Mouse (Mus musculus) heart, embryonic 12.5 days (tissue): ENCODE data around the gene Acvr1b. TPM values are rescaled to one million over a fixed set of nuclear protein-coding genes. Genes with fewer than 3 reads are reported as not detected.

Experiments
- ATAC-seq: fragments of 200-750 bp; cut with Nextera tagmentation; 2 replicates; pipeline ENCODE4 v1.8.0; 2017; ENCODE audit warnings: moderate TSS enrichment, moderate library complexity; ENCODE audit not compliant: insufficient number of reproducible peaks, low FRiP score
- H3K27ac ChIP-seq: fragments of 300-500 bp; sonication (generic); 2 replicates; pipeline ENCODE4 v1.5.1; 2016; ENCODE audit warnings: mild to moderate bottlenecking, moderate library complexity; ENCODE audit not compliant: poor library complexity, severe bottlenecking
- H3K27me3 ChIP-seq: fragments of 300-500 bp; sonication (generic); replicated peaks from 2 replicates; pipeline ENCODE4 v1.6.1; 2016; ENCODE audit warnings: mild to moderate bottlenecking, moderate library complexity
- H3K36me3 ChIP-seq: fragments of 300-500 bp; sonication (generic); 2 replicates; pipeline ENCODE4 v1.6.1; 2016; ENCODE audit warnings: mild to moderate bottlenecking, moderate library complexity
- H3K4me1 ChIP-seq: fragments of 300-500 bp; sonication (generic); replicated peaks from 2 replicates; pipeline ENCODE4 v1.6.1; 2016; ENCODE audit warnings: mild to moderate bottlenecking
- H3K4me2 ChIP-seq: fragments of 300-500 bp; sonication (generic); 2 replicates; pipeline ENCODE4 v1.6.1; 2016; ENCODE audit warnings: mild to moderate bottlenecking, moderate library complexity
- H3K4me3 ChIP-seq: fragments of 300-500 bp; sonication (generic); 2 replicates; pipeline ENCODE4 v1.5.1; 2016; ENCODE audit warnings: mild to moderate bottlenecking
- H3K9ac ChIP-seq: fragments of 300-500 bp; sonication (generic); 2 replicates; pipeline ENCODE4 v1.6.1; 2016; ENCODE audit warnings: mild to moderate bottlenecking, moderate library complexity
- H3K9me3 ChIP-seq: fragments of 300-500 bp; sonication (generic); replicated peaks from 2 replicates; pipeline ENCODE4 v1.6.1; 2016; ENCODE audit warnings: mild to moderate bottlenecking, moderate library complexity
- WGBS: fragments of 180-500 bp; shearing (Covaris S2); methylation state at CpG from one replicate; pipeline ENCODE4 v1.1.7; 2016; 5-methylcytosine and 5-hydroxymethylcytosine counted together
- polyA plus RNA-seq: library from polyadenylated mRNA; unstranded; fragments of >200 nt; fragmentation: Nextera tagmentation; extraction: Ambion mirVana; gene quantifications from 2 replicates; pipeline ENCODE4 v1.2.1, GENCODE M21; 2016

Acvr1b gene
- polyA plus RNA-seq, 1 experiment from 2014 or later: 6.8 TPM

DNA sequence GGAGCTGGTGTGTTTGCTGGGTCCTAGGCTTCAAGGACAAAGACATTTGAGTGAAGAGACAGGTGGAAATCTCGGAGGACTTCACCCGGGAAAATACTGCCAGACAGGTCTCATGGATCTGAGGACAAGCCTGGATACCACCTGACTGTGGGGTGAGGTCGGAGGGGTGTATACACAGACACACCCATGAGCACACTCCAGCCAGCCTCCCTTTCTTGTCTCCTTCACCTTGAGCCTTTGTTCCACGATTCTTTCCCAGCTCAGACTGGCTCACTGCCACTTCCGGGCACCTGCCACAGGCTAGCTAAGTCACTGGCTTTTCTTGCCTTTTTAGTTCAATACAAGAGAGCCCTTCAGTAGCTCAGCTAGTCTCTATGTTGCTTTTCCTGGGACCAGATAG, 9.6 kb upstream of the Acvr1b start:
- Histone ChIP-seq H3K27me3 (0 out of 2 replicates have a peak, but pooled peaks cover 5% of the 10 kb centered on the region), H3K4me1 (peaks cover 41% of the 10 kb centered on the region), H3K4me2 (no peak overlapping the region), H3K27ac (no peak overlapping the region), H3K9me3 (no peaks in the 10 kb centered on the region), H3K4me3 (no peak overlapping the region), H3K36me3 (no peaks in the 10 kb centered on the region), H3K9ac (no peak overlapping the region; the same call in 1 of the 2 replicates)
- ATAC-seq: no peak
- WGBS: 52% methylated on average over 5 of the region's 5 CpGs

GRCm38 (mm10) chr15:101165658-101166437, 8.0 kb upstream of the Acvr1b start:
- H3K9ac ChIP-seq: peak overlapping the region; percentile 22; the same call in 1 of the 2 replicates
- H3K4me2 ChIP-seq: no peak overlapping the region
- WGBS: 55% methylated on average over 16 of the region's 16 CpGs
- H3K36me3 ChIP-seq: no peaks in the 10 kb centered on the region
- H3K9me3 ChIP-seq: no peaks in the 10 kb centered on the region
- no peak for ATAC-seq
- H3K4me1 ChIP-seq: peaks cover 32% of the 10 kb centered on the region
- no peak overlapping the region for H3K4me3 ChIP-seq
- H3K27ac ChIP-seq: no peak overlapping the region
- 0 out of 2 replicates have a peak, but pooled peaks cover 5% of the 10 kb centered on the region for H3K27me3 ChIP-seq

GRCm38 (mm10) chr15:101167553-101167952, 6.3 kb upstream of the Acvr1b start:
- H3K4me3 ChIP-seq: no peak overlapping the region
- H3K27ac ChIP-seq: no peak overlapping the region
- WGBS: 65% methylated on average over 11 of the region's 11 CpGs
- no peak overlapping the region for H3K4me2 ChIP-seq
- H3K4me1 ChIP-seq: peaks cover 29% of the 10 kb centered on the region
- 0 out of 2 replicates have a peak, but pooled peaks cover 5% of the 10 kb centered on the region for H3K27me3 ChIP-seq
- H3K9ac ChIP-seq: no peak overlapping the region
- ATAC-seq: no peak
- no peaks in the 10 kb centered on the region for H3K36me3 ChIP-seq
- H3K9me3 ChIP-seq: no peaks in the 10 kb centered on the region

GRCm38 (mm10) chr15:101169910-101170309, 4.0 kb upstream of the Acvr1b start:
- H3K4me3 ChIP-seq: no peak overlapping the region
- 68% methylated on average over 5 of the region's 5 CpGs for WGBS
- H3K4me2 ChIP-seq: no peak overlapping the region
- no peaks in the 10 kb centered on the region for H3K9me3 ChIP-seq
- H3K9ac ChIP-seq: no peak overlapping the region
- H3K36me3 ChIP-seq: no peaks in the 10 kb centered on the region
- H3K27me3 ChIP-seq: 0 out of 2 replicates have a peak, but pooled peaks cover 5% of the 10 kb centered on the region
- peaks cover 14% of the 10 kb centered on the region for H3K4me1 ChIP-seq
- ATAC-seq: no peak
- H3K27ac ChIP-seq: no peak overlapping the region

DNA sequence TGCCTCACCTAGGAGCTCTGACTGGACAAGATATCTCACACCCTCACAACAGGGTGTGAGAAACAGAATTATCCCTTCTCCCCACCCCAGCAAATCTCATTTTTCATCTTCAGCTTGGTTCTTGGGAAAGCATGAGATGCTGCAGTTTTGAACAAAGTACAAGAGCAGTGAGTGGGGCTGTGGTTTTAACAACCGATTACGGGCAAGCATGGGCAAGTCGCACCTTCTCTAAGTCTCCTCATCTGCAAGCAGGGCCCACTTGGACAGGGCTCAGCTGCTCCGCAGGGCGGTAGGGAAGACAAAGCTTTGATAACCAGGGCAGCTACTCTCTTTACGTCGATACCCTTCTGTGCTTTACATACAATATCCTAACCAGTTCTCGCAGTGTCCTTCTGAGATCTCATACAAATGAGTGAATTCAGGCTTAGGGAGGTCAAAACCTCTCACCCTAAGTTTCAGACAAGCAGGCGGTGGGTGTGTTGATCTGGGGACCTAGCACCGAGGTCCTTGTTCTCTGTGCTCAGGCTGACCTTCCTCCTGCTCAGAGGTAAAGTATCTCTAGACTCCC, 3.4 kb upstream of the Acvr1b start:
- H3K9me3 ChIP-seq: no peaks in the 10 kb centered on the region
- no peak overlapping the region for H3K9ac ChIP-seq
- H3K27ac ChIP-seq: no peak overlapping the region
- H3K4me2 ChIP-seq: no peak overlapping the region
- H3K27me3 ChIP-seq: 0 out of 2 replicates have a peak, but pooled peaks cover 5% of the 10 kb centered on the region
- H3K36me3 ChIP-seq: no peaks in the 10 kb centered on the region
- 70% methylated on average over 10 of the region's 10 CpGs for WGBS
- ATAC-seq: no peak
- peaks cover 20% of the 10 kb centered on the region for H3K4me1 ChIP-seq
- no peak overlapping the region for H3K4me3 ChIP-seq

- H3K4me2 ChIP-seq: no peak overlapping the region
- 75% methylated on average over 4 of the region's 4 CpGs for WGBS
- H3K36me3 ChIP-seq: no peaks in the 10 kb centered on the region
- ATAC-seq: no peak
- H3K27me3 ChIP-seq: 0 out of 2 replicates have a peak, but pooled peaks cover 2% of the 10 kb centered on the region
- no peak overlapping the region for H3K4me3 ChIP-seq
- peaks cover 21% of the 10 kb centered on the region for H3K4me1 ChIP-seq
- H3K9ac ChIP-seq: no peak overlapping the region
- H3K27ac ChIP-seq: no peak overlapping the region
- H3K9me3 ChIP-seq: no peaks in the 10 kb centered on the region
These were observed 2.6 kb upstream of the Acvr1b start for GRCm38 (mm10) chr15:101171272-101171671.

GRCm38 (mm10) chr15:101172016-101172415, 1.9 kb upstream of the Acvr1b start:
- Histone ChIP-seq H3K9me3 (no peaks in the 10 kb centered on the region), H3K27me3 (0 out of 2 replicates have a peak, but pooled peaks cover 2% of the 10 kb centered on the region), H3K4me1 (peaks cover 29% of the 10 kb centered on the region), H3K4me2 (no peak overlapping the region), H3K9ac (no peak overlapping the region), H3K27ac (no peak overlapping the region), H3K4me3 (no peak overlapping the region), H3K36me3 (no peaks in the 10 kb centered on the region)
- no peak for ATAC-seq
- 89% methylated on average over 2 of the region's 2 CpGs for WGBS

DNA sequence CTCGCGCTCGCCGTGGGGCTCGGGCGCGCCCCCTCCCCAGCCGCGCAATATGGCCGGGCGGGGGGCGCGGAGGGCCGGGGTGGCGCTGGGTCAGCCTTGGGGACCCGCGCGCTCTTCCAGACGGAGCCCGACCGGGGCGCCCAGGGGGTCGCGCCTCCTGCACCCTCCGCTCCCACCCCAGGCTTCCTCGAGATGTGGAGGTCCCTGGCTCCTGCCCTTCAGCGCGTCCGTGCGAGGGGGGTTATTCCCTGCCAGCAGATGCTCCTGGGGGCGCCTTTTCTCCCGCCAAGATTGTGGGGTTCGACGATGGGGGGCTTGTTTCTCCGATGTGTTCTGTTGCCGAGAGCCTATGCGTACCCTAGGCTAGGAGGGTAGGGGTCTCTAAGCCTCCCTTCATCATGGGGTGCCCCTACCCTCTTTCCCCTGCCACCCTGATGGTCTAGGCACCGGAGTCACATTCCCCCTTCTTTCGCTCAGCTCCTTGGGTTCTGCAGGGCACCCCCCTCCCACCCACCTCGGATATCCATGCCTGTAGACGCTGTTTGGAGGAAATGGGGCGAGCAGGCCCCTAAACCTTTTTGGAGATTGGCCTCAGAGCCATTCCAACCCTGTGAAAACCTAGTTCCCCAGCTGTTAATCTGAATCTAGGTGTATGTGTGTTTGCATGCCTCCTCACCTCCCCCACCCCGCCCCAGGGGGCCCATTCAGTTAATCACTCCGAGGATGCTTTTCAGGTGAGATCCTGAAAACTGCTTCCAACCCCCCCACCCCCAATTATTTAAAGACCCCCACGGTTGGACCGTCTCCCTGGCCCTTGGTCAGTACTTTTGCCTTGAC, 645 bp downstream of the Acvr1b start:
- Histone ChIP-seq H3K27me3 (no peaks in the 10 kb centered on the region), H3K36me3 (no peaks in the 10 kb centered on the region), H3K4me3 (peak overlapping the region; percentile 94), H3K4me2 (peak overlapping the region; percentile 98), H3K9ac (peak overlapping the region; percentile 98), H3K4me1 (peaks cover 54% of the 10 kb centered on the region), H3K9me3 (no peaks in the 10 kb centered on the region), H3K27ac (peak overlapping the region; percentile 58)
- WGBS: 1% methylated on average over 26 of the region's 46 CpGs
- peak; percentile 9 for ATAC-seq

- Histone ChIP-seq H3K36me3 (no peaks in the 10 kb centered on the region), H3K4me3 (peak overlapping the region; percentile 94), H3K27me3 (no peaks in the 10 kb centered on the region), H3K4me2 (peak overlapping the region; percentile 98), H3K9ac (peak overlapping the region; percentile 98), H3K9me3 (no peaks in the 10 kb centered on the region), H3K27ac (no peak overlapping the region), H3K4me1 (peaks cover 57% of the 10 kb centered on the region)
- whole genome bisulfite sequencing: 14% methylated on average over 5 of the region's 5 CpGs
- ATAC-seq: no peak
These were observed 1.2 kb downstream of the Acvr1b start for GRCm38 (mm10) chr15:101175131-101175460.

GRCm38 (mm10) chr15:101175613-101176283, 1.9 kb downstream of the Acvr1b start:
- ATAC-seq: no peak
- H3K36me3 ChIP-seq: no peaks in the 10 kb centered on the region
- WGBS: 25% methylated on average over 17 of the region's 17 CpGs
- H3K4me3 ChIP-seq: peak overlapping the region; percentile 94
- peak overlapping the region; percentile 98 for H3K4me2 ChIP-seq
- H3K27me3 ChIP-seq: no peaks in the 10 kb centered on the region
- peak overlapping the region; percentile 98 for H3K9ac ChIP-seq
- peaks cover 64% of the 10 kb centered on the region for H3K4me1 ChIP-seq
- peak overlapping the region; percentile 92; the same call in 1 of the 2 replicates for H3K27ac ChIP-seq
- H3K9me3 ChIP-seq: no peaks in the 10 kb centered on the region
